ENCODE assay signal across 25 mouse cellular contexts in the genomic region with DNA sequence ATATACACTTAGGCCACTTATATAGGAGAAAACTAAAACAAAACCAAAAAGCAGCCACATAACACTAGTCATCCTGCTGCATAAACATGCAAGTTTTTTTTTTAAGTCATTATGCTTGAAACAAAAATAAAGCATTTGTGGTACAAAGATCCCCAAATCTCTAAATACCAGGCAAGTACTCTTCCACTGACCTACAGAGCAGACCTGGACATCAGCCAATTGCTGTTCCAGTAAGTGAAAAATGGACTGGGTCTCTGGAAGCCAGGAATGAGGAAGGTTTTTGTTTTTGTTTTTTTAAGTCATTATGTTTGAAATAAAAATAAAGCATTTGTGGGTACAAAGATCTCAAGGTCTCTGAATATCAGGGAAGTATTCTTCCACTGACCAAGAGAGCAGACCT. TPM values are rescaled to one million over a fixed set of nuclear protein-coding genes. Genes with fewer than 3 reads are reported as not detected.
DNase-seq lines count a peak whose midpoint lies in the region; ATAC-seq and TF ChIP-seq lines count a peak whose summit lies in the region.
"Had no signal": no experiment of that assay in that cellular context is flagged by ENCODE, and none has a peak within 500 bp of the region (broad histone marks: within the 10 kb centered on the region; RNA-seq: fewer than 3 reads in every experiment).

No protein-coding gene starts in this region.

- no peaks in the 10 kb centered on the region for H3K36me3 ChIP-seq in kidney, embryonic 15.5 days
- H3K36me3 ChIP-seq: embryonic facial prominence, embryonic 15.5 days; hindbrain, embryonic 15.5 days; liver, embryonic 13.5 days; midbrain, embryonic 13.5 days had no signal

- H3K9me3 ChIP-seq in kidney, embryonic 15.5 days (replicated peaks), result no peaks in the 10 kb centered on the region
- H3K9me3 ChIP-seq: embryonic facial prominence, embryonic 15.5 days; hindbrain, embryonic 15.5 days; liver, embryonic 13.5 days; megakaryocyte, embryonic 14.5 days; midbrain, embryonic 13.5 days had no signal

- ATAC-seq in cerebellum, adult (ENCODE audit: insufficient number of reproducible peaks, low FRiP score, low TSS enrichment), result no peak
- ATAC-seq in kidney, embryonic 15.5 days (replicated peaks; ENCODE audit: low FRiP score), result no peak
- no peak for ATAC-seq in monocyte, adult 5-6 weeks (replicated peaks; ENCODE audit: insufficient number of reproducible peaks, low FRiP score, low TSS enrichment, poor library complexity, severe bottlenecking)
- ATAC-seq: forebrain, embryonic 14.5 days; intestine, postnatal 0 days; midbrain, embryonic 13.5 days had no signal

- no peak for TF ChIP-seq POLR2A in brain, embryonic 14.5 days (IDR thresholded peaks at IDR 0.05; ENCODE audit: borderline replicate concordance, extremely low read depth, insufficient read depth, insufficient read length, poor library complexity, severe bottlenecking)

- no peaks in the 10 kb centered on the region for H3K4me1 ChIP-seq in kidney, embryonic 15.5 days
- H3K4me1 ChIP-seq: embryonic facial prominence, embryonic 15.5 days; hindbrain, embryonic 15.5 days; liver, embryonic 13.5 days; megakaryocyte, embryonic 14.5 days had no signal

- H3K4me2 ChIP-seq in kidney, embryonic 15.5 days, result no peak overlapping the region
- H3K4me2 ChIP-seq: embryonic facial prominence, embryonic 15.5 days; heart, embryonic 11.5 days; hindbrain, embryonic 15.5 days; liver, embryonic 13.5 days; midbrain, embryonic 13.5 days had no signal

- TF ChIP-seq CTCF in brain, embryonic 14.5 days (IDR thresholded peaks at IDR 0.05; ENCODE audit: borderline replicate concordance, extremely low read depth, insufficient read depth, insufficient read length), result no peak

- H3K27me3 ChIP-seq in kidney, embryonic 15.5 days, result no peaks in the 10 kb centered on the region
- H3K27me3 ChIP-seq: embryonic facial prominence, embryonic 15.5 days; hindbrain, embryonic 15.5 days; liver, embryonic 13.5 days; megakaryocyte, embryonic 14.5 days; midbrain, embryonic 13.5 days had no signal

- H3K27ac ChIP-seq in kidney, embryonic 15.5 days, result no peak overlapping the region
- H3K27ac ChIP-seq: embryonic facial prominence, embryonic 15.5 days; hindbrain, embryonic 15.5 days; liver, embryonic 13.5 days; midbrain, embryonic 13.5 days had no signal

- no peak overlapping the region for H3K4me3 ChIP-seq in kidney, embryonic 15.5 days (replicated peaks)
- H3K4me3 ChIP-seq: embryonic facial prominence, embryonic 15.5 days; hindbrain, embryonic 15.5 days; liver, embryonic 13.5 days; megakaryocyte, embryonic 14.5 days; midbrain, embryonic 13.5 days had no signal

- H3K9ac ChIP-seq in kidney, embryonic 15.5 days, result no peak overlapping the region
- H3K9ac ChIP-seq: embryonic facial prominence, embryonic 15.5 days; hindbrain, embryonic 15.5 days; liver, embryonic 13.5 days; midbrain, embryonic 13.5 days had no signal

- peak; percentile 57 to 58 for DNase-seq in cerebellum, adult 18-20 months
- DNase-seq in kidney, adult 9 months, result peak; percentile 30
- peak; percentile 37 for DNase-seq in brain, embryonic 14.5 days (ENCODE audit: low read depth)
- DNase-seq in kidney, postnatal 25 days, result peak; percentile 42 to 67
- DNase-seq: adrenal gland, postnatal 10 days; layer of hippocampus, adult 9-11 months; liver, embryonic 13.5 days; lung, adult 2 months; thymus, adult 18-20 months; thymus, postnatal 4 days had no signal

RNA-seq across cellular contexts. Expression of gene Fut9, which starts 37.0 kb away (rescaled TPM):
- 8.5 and 8.9 TPM in 2 replicates for polyA plus RNA-seq in kidney, embryonic 15.5 days (2015; fragmentation: Nextera tagmentation; extraction: Ambion mirVana)
- 6.8 and 7.6 TPM in 2 replicates for polyA plus RNA-seq in brain, embryonic 14.5 days (2012; rRNA removed)
- total RNA-seq in monocyte, adult 5-6 weeks (2017), result not detected in 3 replicates
- total RNA-seq: gastrocnemius, adult 8-10 months; granulocyte monocyte progenitor cell, adult 5-6 weeks; hematopoietic stem cell, adult 5-6 weeks had no signal
- polyA plus RNA-seq: heart, postnatal 0 days; liver, embryonic 13.5 days; small intestine, adult 2 months had no signal
